Mouse (Mus musculus) forebrain, embryonic 11.5 days (tissue): ENCODE data around the gene Olfr651. TPM values are rescaled to one million over a fixed set of nuclear protein-coding genes. Genes with fewer than 3 reads are reported as not detected.
"Not testable (repeated sequence)": the region's sequence is repeated elsewhere in the genome, so short reads cannot be mapped to it uniquely, and the experiment has no call there.

Source experiments
- ATAC-seq: fragments of 200-750 bp; cut with Nextera tagmentation; replicated peaks from 2 replicates; pipeline ENCODE4 v1.8.0; 2017; ENCODE audit warnings: moderate TSS enrichment; ENCODE audit not compliant: low FRiP score
- DNase-seq: peaks from one replicate; pipeline ENCODE4 v3.0.0-alpha.2; 2017; ENCODE audit warnings: low spot score
- H3K27ac ChIP-seq: fragments of 300-500 bp; sonication (generic); 2 replicates; pipeline ENCODE4 v1.5.1; 2014; ENCODE audit warnings: low read depth, low read length
- H3K27me3 ChIP-seq: fragments of 300-500 bp; sonication (generic); 2 replicates; pipeline ENCODE4 v1.6.1; 2014; ENCODE audit warnings: mild to moderate bottlenecking, low read length, mixed read lengths; ENCODE audit not compliant: control insufficient read depth, insufficient read depth
- H3K36me3 ChIP-seq: fragments of 300-500 bp; sonication (generic); 2 replicates; pipeline ENCODE4 v1.6.1; 2014; ENCODE audit warnings: mild to moderate bottlenecking, low read length, moderate library complexity, mixed read lengths; ENCODE audit not compliant: control insufficient read depth, insufficient read depth
- H3K4me1 ChIP-seq: fragments of 300-500 bp; sonication (generic); replicated peaks from 2 replicates; pipeline ENCODE4 v1.6.1; 2014; ENCODE audit warnings: low read length, mixed read lengths; ENCODE audit not compliant: control insufficient read depth, insufficient read depth
- H3K4me2 ChIP-seq: fragments of 300-500 bp; sonication (generic); 2 replicates; pipeline ENCODE4 v1.6.1; 2014; ENCODE audit warnings: low read depth, mild to moderate bottlenecking, low read length, moderate library complexity, mixed read lengths; ENCODE audit not compliant: severe bottlenecking
- H3K4me3 ChIP-seq: fragments of 300-500 bp; sonication (generic); 2 replicates; pipeline ENCODE4 v1.5.1; 2014; ENCODE audit warnings: low read depth, low read length
- H3K9ac ChIP-seq: fragments of 300-500 bp; sonication (generic); 2 replicates; pipeline ENCODE4 v1.6.1; 2014; ENCODE audit warnings: low read length
- H3K9me3 ChIP-seq: fragments of 300-500 bp; sonication (generic); 2 replicates; pipeline ENCODE4 v1.6.1; 2016; ENCODE audit warnings: low read length, mixed read lengths; ENCODE audit not compliant: control insufficient read depth
- WGBS: fragments of 180-500 bp; shearing (Covaris S2); extraction: QIAGEN DNeasy Blood & Tissue Kit; methylation state at CpG from one replicate; pipeline ENCODE4 v1.1.7; 2014; 5-methylcytosine and 5-hydroxymethylcytosine counted together
- polyA plus RNA-seq: library from polyadenylated mRNA; unstranded; fragments of >200 nt; fragmentation: Nextera tagmentation; extraction: Ambion mirVana; gene quantifications from 2 replicates; pipeline ENCODE4 v1.2.1, GENCODE M21; 2014

Olfr651 gene
- not detected in 2 replicates for polyA plus RNA-seq

DNA sequence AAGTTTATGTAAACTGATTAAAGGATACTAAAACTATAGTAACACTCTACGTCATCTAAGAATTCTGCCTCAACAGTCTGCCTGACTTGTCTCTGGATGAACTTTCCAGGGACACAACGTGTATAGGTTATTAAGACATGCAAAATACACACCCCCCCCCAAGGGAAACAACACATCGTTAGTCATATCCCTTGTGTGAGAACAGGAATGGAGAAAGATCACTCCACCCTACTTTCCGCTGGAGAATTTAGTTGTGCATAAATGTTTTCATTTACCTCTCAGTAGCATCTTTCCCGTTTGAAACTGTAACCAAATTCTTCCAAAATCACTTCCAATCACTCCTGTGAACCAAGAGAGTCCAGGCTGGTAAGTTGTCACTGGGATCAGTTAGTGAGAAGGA lies at the start of gene Olfr651:
Gene Olfr651 (plus strand): TSS at position 301 of the 400 bp plus-strand sequence.
- H3K36me3 ChIP-seq = no peaks in the 10 kb centered on the region
- no peak within 1 kb of the TSS for H3K4me3 ChIP-seq
- DNase-seq = no peak
- H3K4me2 ChIP-seq = no peak within 1 kb of the TSS
- no peaks in the 10 kb centered on the region for H3K9me3 ChIP-seq
- H3K9ac ChIP-seq = no peak within 1 kb of the TSS
- no peak within 1 kb of the TSS for H3K27ac ChIP-seq
- H3K4me1 ChIP-seq = no peaks in the 10 kb centered on the region
- 72% methylated on average over 5 of the region's 5 CpGs for WGBS
- no peaks in the 10 kb centered on the region for H3K27me3 ChIP-seq
- no peak for ATAC-seq

DNA sequence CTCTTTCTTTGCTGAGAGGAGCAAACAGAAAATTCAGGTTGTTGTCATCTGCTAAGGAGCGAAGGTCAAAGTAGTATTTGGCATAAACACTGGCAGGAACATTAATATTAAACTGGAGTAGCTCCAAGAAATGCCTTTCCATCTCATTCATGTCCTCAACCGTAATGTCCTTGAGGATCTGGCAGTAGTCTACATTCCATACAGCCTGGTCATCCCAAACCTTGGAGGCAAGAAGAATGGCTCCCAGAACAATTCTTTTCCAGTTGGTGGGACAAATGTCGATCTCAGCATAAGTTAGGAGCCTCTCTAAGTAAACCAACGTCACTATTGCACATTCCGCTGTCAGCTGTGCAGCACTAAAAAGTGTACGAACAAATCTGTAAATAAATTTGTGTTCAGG lies 48.7 kb upstream of the Olfr651 start:
- H3K27ac ChIP-seq, H3K4me2 ChIP-seq, H3K36me3 ChIP-seq, H3K9ac ChIP-seq, H3K9me3 ChIP-seq, H3K27me3 ChIP-seq, ATAC-seq, DNase-seq, H3K4me1 ChIP-seq, H3K4me3 ChIP-seq: not testable (repeated sequence)
- WGBS = 82% methylated on average over 6 of the region's 6 CpGs

DNA sequence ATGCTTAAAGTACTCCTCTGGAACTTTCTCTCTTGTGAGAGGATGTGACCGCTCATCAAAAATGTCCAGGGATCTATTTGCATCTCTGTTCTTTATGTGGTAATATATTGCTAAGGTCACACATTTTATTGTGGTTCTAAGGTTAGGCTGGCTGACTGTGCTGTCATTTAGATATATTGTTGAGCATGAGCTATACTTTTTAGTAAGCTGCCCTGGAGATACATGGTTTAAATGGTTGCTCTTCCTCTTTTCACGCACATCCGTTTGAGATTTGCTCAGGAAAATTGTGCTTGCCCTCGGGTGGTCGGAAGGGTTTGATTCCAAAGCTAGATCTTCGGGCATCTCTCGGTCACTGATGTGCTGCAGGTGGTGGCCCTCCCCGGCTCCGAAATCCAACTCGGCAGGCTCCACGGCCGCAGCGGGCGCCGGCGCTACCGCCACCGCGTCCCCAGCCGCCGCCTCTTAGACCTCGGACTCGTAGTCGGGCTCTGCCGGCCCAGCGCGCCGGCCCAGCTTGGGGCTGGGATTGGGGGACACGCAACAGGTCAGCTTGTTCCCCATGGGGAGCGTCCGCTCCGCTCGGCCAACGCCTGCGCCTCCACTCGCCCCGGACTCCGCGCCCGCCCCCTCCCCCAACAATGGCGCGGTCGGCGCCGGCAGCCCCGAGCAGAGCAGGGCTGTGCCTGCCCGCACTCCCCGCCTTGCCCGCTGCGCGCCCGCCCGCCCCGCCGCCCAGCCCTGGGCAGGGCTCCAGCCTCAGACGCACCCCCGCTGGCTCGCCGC lies 48.2 kb upstream of the Olfr651 start:
- no peaks in the 10 kb centered on the region for H3K27me3 ChIP-seq
- peak; percentile 98 for ATAC-seq
- H3K36me3 ChIP-seq = no peaks in the 10 kb centered on the region
- peak overlapping the region; percentile 52 for H3K9ac ChIP-seq
- no peaks in the 10 kb centered on the region for H3K4me1 ChIP-seq
- peak; percentile 77 for DNase-seq
- H3K27ac ChIP-seq = no peak overlapping the region
- peak overlapping the region; percentile 48 for H3K4me2 ChIP-seq
- WGBS = 2% methylated on average over 56 of the region's 59 CpGs
- H3K4me3 ChIP-seq = peak overlapping the region; percentile 37
- H3K9me3 ChIP-seq = no peaks in the 10 kb centered on the region

DNA sequence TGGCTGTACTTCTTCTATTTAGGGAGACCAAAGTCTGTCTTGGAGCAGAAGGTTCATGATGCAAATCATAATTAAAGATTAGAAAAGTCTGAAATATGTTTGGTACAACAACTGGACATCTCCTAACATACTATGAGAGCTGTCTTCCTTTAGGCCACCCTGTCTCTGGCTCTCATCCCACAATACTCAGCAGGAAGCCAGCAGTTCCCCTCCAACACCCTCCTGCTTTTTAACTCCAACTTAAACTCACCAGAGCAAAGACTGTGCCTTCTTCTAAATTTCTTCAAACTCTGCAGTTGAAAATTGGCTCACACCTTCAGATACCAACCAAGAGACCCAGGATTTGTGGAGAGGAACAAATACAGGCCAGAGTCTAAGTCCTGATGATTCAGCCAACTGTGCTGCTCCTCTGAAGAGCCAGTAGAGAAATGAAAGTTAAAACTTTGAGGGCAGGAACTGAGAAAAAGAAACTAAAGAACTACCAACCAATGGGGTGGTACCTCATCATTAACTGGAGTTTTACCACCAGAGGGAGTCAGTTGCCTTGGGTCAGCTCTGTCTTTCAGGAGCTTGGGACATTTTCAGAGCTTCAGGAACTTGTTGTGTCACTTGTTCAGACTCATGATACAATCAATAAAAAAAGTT lies 42.4 kb upstream of the Olfr651 start, which contains the start of gene Trim30d:
Gene Trim30d (minus strand): TSS at position 429 of the 645 bp plus-strand sequence.
- H3K4me3 ChIP-seq, H3K9ac ChIP-seq: not testable (repeated sequence)

DNA sequence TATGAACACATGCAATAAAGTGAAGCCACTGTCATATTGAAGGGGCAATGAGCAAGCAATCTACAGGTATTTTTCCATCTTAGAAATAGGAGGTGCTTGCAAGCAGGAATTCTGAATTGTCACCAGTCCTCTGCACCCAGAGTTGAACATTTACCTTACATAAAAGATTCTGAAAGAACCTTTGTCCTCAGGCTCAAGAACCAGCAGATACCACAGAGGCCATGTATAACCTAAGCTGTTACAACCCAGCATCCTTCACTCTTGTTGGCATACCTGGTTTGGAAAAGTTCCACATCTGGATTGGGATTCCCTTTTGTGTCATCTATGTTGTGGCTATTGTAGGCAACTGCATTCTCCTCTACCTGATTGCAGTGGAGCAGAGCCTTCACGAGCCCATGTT lies 2.8 kb downstream of the Olfr651 start:
- Histone ChIP-seq H3K4me3 (no peak overlapping the region), H3K4me1 (no peaks in the 10 kb centered on the region), H3K9me3 (no peaks in the 10 kb centered on the region), H3K4me2 (no peak overlapping the region), H3K27ac (no peak overlapping the region), H3K9ac (no peak overlapping the region), H3K27me3 (no peaks in the 10 kb centered on the region), H3K36me3 (no peaks in the 10 kb centered on the region)
- ATAC-seq = no peak
- no peak for DNase-seq
- 73% methylated on average over 1 of the region's 1 CpGs for WGBS

More for the DNA sequence above, 42.4 kb upstream of the Olfr651 start, which contains the start of gene Trim30d:
- not testable (repeated sequence) for ATAC-seq, H3K4me1 ChIP-seq, H3K27me3 ChIP-seq, H3K27ac ChIP-seq, DNase-seq, H3K36me3 ChIP-seq, H3K4me2 ChIP-seq, H3K9me3 ChIP-seq

DNA sequence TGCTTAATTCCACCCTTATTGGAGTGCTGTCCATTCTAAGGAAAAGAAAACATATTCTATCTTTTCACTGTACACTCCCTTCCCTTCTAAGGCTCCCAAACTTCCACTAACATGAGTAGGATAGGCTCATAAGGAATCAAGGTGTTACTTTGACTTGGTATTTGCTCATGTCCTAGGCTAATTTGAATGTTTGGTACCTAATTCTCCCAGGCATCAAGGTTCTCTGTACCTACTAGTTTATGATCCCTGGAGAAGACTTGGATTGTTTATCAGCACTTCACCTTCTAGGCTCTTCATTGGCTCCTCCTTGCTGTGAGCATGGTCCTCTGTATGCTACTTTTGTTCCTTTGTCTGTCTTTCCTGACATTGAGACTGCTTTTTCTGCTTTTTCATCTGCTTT lies 10.7 kb downstream of the Olfr651 start, which contains the start of gene Olfr652:
Gene Olfr652 (plus strand): TSS at position 301 of the 400 bp plus-strand sequence.
- Histone ChIP-seq H3K36me3 (no peaks in the 10 kb centered on the region), H3K9ac (no peak within 1 kb of the TSS), H3K27ac (no peak within 1 kb of the TSS), H3K27me3 (no peaks in the 10 kb centered on the region), H3K4me1 (no peaks in the 10 kb centered on the region), H3K4me2 (no peak within 1 kb of the TSS), H3K4me3 (no peak within 1 kb of the TSS), H3K9me3 (no peaks in the 10 kb centered on the region)
- DNase-seq (no peak), ATAC-seq (no peak)

DNA sequence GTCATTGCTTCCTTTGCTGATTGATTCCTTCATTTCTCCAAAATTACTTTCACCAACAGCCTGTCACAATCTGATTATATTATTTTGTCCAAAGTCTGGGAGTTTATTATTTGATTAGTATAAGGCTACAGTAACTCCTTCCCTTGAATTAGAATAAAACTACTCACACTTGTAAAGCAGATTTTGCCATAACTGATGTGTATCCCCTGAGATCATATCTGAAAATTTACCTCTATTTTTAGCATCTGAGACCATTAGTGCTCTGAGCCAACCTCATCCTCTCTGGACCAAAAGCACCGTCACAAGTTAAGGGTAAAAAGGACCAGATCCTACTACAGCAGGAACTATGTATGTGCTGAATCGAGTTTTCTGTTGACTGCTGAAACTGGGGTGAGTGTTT lies 27.1 kb downstream of the Olfr651 start, which contains the start of gene Olfr653:
Gene Olfr653 (plus strand): TSS at position 301 of the 400 bp plus-strand sequence.
- no peak for ATAC-seq
- H3K4me1 ChIP-seq = no peaks in the 10 kb centered on the region
- no peak within 1 kb of the TSS for H3K9ac ChIP-seq
- no peak within 1 kb of the TSS for H3K27ac ChIP-seq
- no peaks in the 10 kb centered on the region for H3K27me3 ChIP-seq
- WGBS = 80% methylated on average over 2 of the region's 2 CpGs
- H3K36me3 ChIP-seq = no peaks in the 10 kb centered on the region
- no peak within 1 kb of the TSS for H3K4me3 ChIP-seq
- H3K9me3 ChIP-seq = no peaks in the 10 kb centered on the region
- no peak within 1 kb of the TSS for H3K4me2 ChIP-seq
- DNase-seq = no peak

DNA sequence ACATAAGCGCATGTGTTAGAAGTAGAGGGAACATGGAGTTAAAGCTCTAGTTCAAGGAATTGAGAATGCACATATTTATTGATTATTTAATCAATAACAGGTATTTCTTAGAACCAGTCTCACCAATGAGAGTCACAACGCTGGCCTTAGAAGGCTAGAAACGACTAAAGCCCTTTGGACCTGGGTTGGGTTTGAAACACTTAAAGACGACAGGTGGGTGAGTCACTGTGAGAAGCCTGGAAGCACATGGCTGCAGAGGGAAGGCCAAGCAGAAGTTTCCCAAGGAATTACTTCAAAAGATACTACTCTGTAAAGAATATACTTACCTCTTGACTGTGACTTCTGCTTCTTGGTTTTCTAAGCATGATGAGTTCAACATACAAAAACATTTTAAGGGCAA lies 30.9 kb downstream of the Olfr651 start:
- ATAC-seq = no peak
- no peak overlapping the region for H3K4me2 ChIP-seq
- 88% methylated on average over 4 of the region's 4 CpGs for WGBS

More for the DNA sequence above, 30.9 kb downstream of the Olfr651 start:
- no peak overlapping the region for H3K9ac ChIP-seq
- H3K9me3 ChIP-seq = no peaks in the 10 kb centered on the region
- no peaks in the 10 kb centered on the region for H3K36me3 ChIP-seq
- H3K4me1 ChIP-seq = no peaks in the 10 kb centered on the region
- H3K4me3 ChIP-seq = no peak overlapping the region
- no peak overlapping the region for H3K27ac ChIP-seq
- no peak for DNase-seq
- no peaks in the 10 kb centered on the region for H3K27me3 ChIP-seq
